23 mouse cellular contexts compared by ENCODE assay signal in the genomic region with DNA sequence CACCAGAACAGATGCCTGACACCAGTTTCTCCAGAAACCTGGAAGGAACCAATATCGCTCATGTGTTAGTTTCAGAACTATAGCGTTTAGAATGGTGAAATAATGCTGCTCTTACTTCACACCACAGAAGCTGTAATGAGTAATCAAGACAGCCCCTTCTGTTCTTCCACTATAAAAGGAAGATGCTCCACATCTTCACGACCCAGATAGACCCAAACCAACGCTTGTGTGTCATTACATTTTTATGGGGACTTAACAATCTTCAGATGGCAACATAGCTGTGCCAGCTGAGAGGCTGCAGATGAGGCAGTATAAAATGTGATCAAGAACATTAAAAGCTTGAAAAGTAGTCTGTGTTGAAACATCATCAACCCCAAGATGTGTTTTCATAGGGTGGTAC.
DNase-seq lines count a peak whose midpoint lies in the region; ATAC-seq and TF ChIP-seq lines count a peak whose summit lies in the region.
"Had no signal": no experiment of that assay in that cellular context is flagged by ENCODE, and none has a peak within 500 bp of the region (broad histone marks: within the 10 kb centered on the region; RNA-seq: fewer than 3 reads in every experiment).

No protein-coding gene starts in this region.

- H3K27ac ChIP-seq in spleen, adult 2 months (ENCODE audit: insufficient read depth, low read length) = peak overlapping the region; percentile 7; the same call in 1 of the 2 replicates
- H3K27ac ChIP-seq: embryonic facial prominence, embryonic 10.5 days; embryonic facial prominence, embryonic 12.5 days; forebrain, embryonic 13.5 days; forebrain, embryonic 15.5 days had no signal

- no peak for TF ChIP-seq POLR2A in spleen, adult 2 months (IDR thresholded peaks at IDR 0.05; ENCODE audit: low read depth, low read length)

- no peak for TF ChIP-seq CTCF in spleen, adult 2 months (IDR thresholded peaks at IDR 0.05; ENCODE audit: extremely low read depth, insufficient read depth, insufficient read length, insufficient replicate concordance)

- peaks cover 9% of the 10 kb centered on the region for H3K4me1 ChIP-seq in spleen, adult 2 months (ENCODE audit: control insufficient read depth, insufficient read depth, insufficient read length)
- H3K4me1 ChIP-seq: embryonic facial prominence, embryonic 12.5 days; forebrain, embryonic 13.5 days; forebrain, embryonic 15.5 days had no signal

- 83% methylated on average over 4 of the region's 4 CpGs for WGBS in spleen, adult 2 months

- DNase-seq in frontal cortex, postnatal 14 days (ENCODE audit: low spot score in 2 of 2) = no peak
- DNase-seq in spleen, adult 2 months (ENCODE audit: low read depth in 1 of 2, low spot score in 2 of 2) = no peak
- DNase-seq in spleen, postnatal 10 days (ENCODE audit: low spot score in 2 of 2) = no peak
- DNase-seq in ovary, postnatal 36 days (ENCODE audit: low spot score) = no peak
- no peak for DNase-seq in urinary bladder, adult 18-20 months (ENCODE audit: low spot score in 2 of 2)
- DNase-seq: adrenal gland, adult 8-10 months; adrenal gland, postnatal 14 days; adrenal gland, postnatal 36 days; B cell, adult 2 months; cerebellum, adult 11 months; cerebellum, adult 2 months; cerebellum, adult 9-10 months; cerebellum, postnatal 10 days; cerebellum, postnatal 25 days had no signal

- peak; percentile 90 for ATAC-seq in frontal cortex, adult (ENCODE audit: low TSS enrichment)
- ATAC-seq in megakaryocyte, adult 5-6 weeks (ENCODE audit: poor library complexity, severe bottlenecking) = peak; percentile 29; the same call in 1 of the 2 replicates
- ATAC-seq: forebrain, embryonic 13.5 days; forebrain, embryonic 15.5 days; Patski had no signal

- no peaks in the 10 kb centered on the region for H3K36me3 ChIP-seq in spleen, adult 2 months (ENCODE audit: control insufficient read depth, insufficient read depth, low read length)
- H3K36me3 ChIP-seq: embryonic facial prominence, embryonic 10.5 days; embryonic facial prominence, embryonic 12.5 days; forebrain, embryonic 15.5 days; G1E had no signal

- H3K27me3 ChIP-seq in spleen, adult 2 months (ENCODE audit: control insufficient read depth, insufficient read depth, low read length) = no peaks in the 10 kb centered on the region
- H3K27me3 ChIP-seq: CH12.LX; embryonic facial prominence, embryonic 12.5 days; forebrain, embryonic 13.5 days; forebrain, embryonic 15.5 days; Patski had no signal

- H3K4me3 ChIP-seq in spleen, adult 2 months (ENCODE audit: extremely low read depth, insufficient read depth, insufficient read length) = no peak overlapping the region
- H3K4me3 ChIP-seq: embryonic facial prominence, embryonic 10.5 days; embryonic facial prominence, embryonic 12.5 days; forebrain, embryonic 13.5 days; forebrain, embryonic 15.5 days had no signal
